1 mouse cellular context compared by ENCODE assay signal in the genomic region with DNA sequence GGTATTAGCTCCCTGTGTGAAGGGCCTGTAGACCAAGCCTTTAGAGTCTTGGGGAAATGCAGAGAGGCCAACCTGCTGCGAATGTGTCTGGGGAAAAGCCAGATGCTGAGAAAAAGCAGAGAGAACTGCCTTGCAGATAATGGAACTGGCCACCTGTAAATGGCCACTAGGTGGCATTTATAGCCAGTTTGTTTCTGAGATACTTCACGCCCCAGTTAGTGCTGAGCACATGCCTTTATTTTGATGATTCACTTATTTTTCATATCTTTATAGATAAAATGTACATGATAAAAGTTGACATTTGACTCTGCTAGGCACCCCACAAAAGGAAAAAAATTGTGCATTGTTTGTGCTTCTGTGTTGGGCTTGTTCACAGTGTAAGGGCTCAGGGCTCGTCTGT.
TF ChIP-seq lines count a peak whose summit lies in the region.

No protein-coding gene starts in this region.

TF ChIP-seq in CH12.LX, 34 proteins besides CTCF, POLR2A, EP300 and RAD21 (continued from another document):
- TF ChIP-seq SMC3 (IDR thresholded peaks at IDR 0.05; ENCODE audit: low read depth, low read length), result peak; percentile 98
- no peak for TF ChIP-seq USF2 (conservative IDR thresholded peaks at IDR 0.05; ENCODE audit: low read depth, low read length)
- peak; percentile 95 for TF ChIP-seq MYC (IDR thresholded peaks at IDR 0.05; ENCODE audit: low read depth, low read length)
- no peak for TF ChIP-seq KAT2A (IDR thresholded peaks at IDR 0.05; ENCODE audit: insufficient replicate concordance, low read length)
- peak; percentile 34; the same call in 1 of the 2 replicates for TF ChIP-seq ZNF384 (IDR thresholded peaks at IDR 0.05; ENCODE audit: low read depth, low read length)
- TF ChIP-seq PAX5 (IDR thresholded peaks at IDR 0.05; ENCODE audit: low read length), result no peak
- TF ChIP-seq ZC3H11A (IDR thresholded peaks at IDR 0.05; ENCODE audit: low read depth, low read length), result peak; percentile 93
- no peak for TF ChIP-seq TCF12 (IDR thresholded peaks at IDR 0.05; ENCODE audit: low read depth, low read length)
- TF ChIP-seq E2F4 (IDR thresholded peaks at IDR 0.05; ENCODE audit: insufficient replicate concordance, low read depth, low read length), result no peak
- TF ChIP-seq JUND (conservative IDR thresholded peaks at IDR 0.05; ENCODE audit: low read depth, low read length), result peak; percentile 44
- peak; percentile 66; the same call in 1 of the 2 replicates for TF ChIP-seq MAFK (IDR thresholded peaks at IDR 0.05; ENCODE audit: insufficient replicate concordance, low read length)
- TF ChIP-seq ETS1 (conservative IDR thresholded peaks at IDR 0.05; ENCODE audit: low read depth, low read length), result no peak; the same call in 1 of the 2 replicates
- TF ChIP-seq JUN (IDR thresholded peaks at IDR 0.05; ENCODE audit: insufficient read depth, low read depth, low read length), result no peak
- TF ChIP-seq MAZ (IDR thresholded peaks at IDR 0.05; ENCODE audit: low read depth, low read length), result 0 out of 2 replicates have a peak, but pooled peaks have one; percentile 23
- TF ChIP-seq BHLHE40 (IDR thresholded peaks at IDR 0.05; ENCODE audit: low read depth, low read length), result peak; percentile 76
- TF ChIP-seq TBP (conservative IDR thresholded peaks at IDR 0.05; ENCODE audit: low read depth, low read length), result no peak
- TF ChIP-seq ZKSCAN1 (IDR thresholded peaks at IDR 0.05; ENCODE audit: borderline replicate concordance, low read depth, low read length), result no peak
- TF ChIP-seq CHD2 (IDR thresholded peaks at IDR 0.05; ENCODE audit: low read length), result no peak
- peak; percentile 93 for TF ChIP-seq MAX (IDR thresholded peaks at IDR 0.05; ENCODE audit: low read length)
- TF ChIP-seq MEF2A (IDR thresholded peaks at IDR 0.05; ENCODE audit: borderline replicate concordance, low read depth, low read length), result peak; percentile 60; the same call in 1 of the 2 replicates
- no peak for TF ChIP-seq SIN3A (IDR thresholded peaks at IDR 0.05; ENCODE audit: low read length)
